Mouse (Mus musculus) olfactory bulb, adult 2 months (tissue): ENCODE data around the gene Scyl1.

Source experiments
- CTCF ChIP-seq: fragments of 200-500 bp; IDR thresholded peaks from 2 replicates; pipeline ENCODE4 v1.5.1; 2012; ENCODE audit warnings: low read depth, mild to moderate bottlenecking, low read length, moderate library complexity; ENCODE audit not compliant: insufficient read depth
- POLR2A ChIP-seq: fragments of 200-500 bp; IDR thresholded peaks from 2 replicates; pipeline ENCODE4 v1.6.1; 2012; ENCODE audit warnings: mild to moderate bottlenecking, low read depth, low read length, moderate library complexity; ENCODE audit not compliant: insufficient read depth

DNA sequence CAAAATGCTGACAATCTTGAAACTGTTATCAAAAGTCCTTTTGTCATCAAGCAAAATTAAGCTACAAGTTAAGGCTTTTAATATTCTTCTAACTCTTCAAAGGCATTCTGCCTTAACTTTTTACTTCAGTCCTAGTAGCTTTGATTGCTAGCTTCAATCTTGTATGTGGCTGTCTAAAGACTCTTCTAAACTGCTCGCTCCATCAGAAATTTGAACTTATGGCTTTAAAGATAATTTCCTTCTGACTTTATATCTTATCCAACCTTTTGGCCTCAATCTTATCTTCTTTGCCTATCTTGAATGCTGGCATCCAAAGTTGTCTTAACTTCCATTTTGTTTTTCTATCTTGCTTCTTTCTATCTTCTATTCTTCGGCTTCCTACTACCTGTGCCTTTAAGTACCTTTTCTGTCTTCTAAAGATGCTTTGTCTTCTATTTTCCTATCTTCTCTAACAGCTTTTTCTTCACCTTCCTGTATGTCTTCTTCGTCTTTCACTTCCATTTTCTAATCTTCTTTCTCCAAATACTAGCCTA lies 30.3 kb upstream of the Scyl1 start:
- TF ChIP-seq CTCF = no peak
- TF ChIP-seq POLR2A = no peak
